ENCODE assay signal across 8 mouse cellular contexts in the genomic region with DNA sequence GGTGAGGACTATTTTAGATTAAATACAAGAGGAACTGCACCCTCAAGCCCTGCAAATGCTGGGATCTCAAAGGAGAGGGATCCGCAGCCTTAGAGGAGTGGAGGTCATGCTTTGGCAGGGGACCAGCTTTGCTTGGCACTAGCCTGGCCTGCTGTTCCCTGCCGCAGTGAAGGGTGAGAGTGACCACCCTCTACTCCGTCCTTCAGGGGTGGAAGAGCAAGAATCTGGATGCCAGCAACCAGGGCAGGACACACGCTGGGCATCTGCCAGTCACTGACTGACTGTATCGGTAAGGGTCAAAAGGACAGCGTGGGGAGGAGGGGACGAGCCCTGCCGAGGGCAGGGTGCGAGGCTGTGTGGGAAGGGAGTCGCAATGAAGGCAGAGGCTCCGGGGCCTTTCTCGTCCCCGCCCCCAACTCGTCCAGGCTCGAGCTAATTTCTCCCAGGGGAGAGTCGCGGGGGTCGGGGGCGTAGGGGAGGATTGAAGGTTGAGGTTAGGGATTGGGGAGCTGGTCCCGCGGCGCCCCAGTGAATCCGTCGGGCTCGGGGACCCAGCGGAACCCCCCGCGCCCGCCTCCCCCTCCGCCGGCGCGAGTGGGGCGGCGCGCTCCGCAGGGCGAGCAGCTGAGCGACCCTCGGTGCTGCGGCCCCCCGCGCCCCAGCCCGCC. TPM values are rescaled to one million over a fixed set of nuclear protein-coding genes. Genes with fewer than 3 reads are reported as not detected.
A peak's percentile ranks its signal among the peaks of the same experiment; 100 is the strongest.
DNase-seq lines count a peak whose midpoint lies in the region; ATAC-seq and TF ChIP-seq lines count a peak whose summit lies in the region.

Gene Rasl10b (plus strand): TSS at position 51 of the 668 bp plus-strand sequence.

- H3K27ac ChIP-seq in gastrocnemius, adult 2 months = no peak within 1 kb of the TSS
- no peak within 1 kb of the TSS for H3K27ac ChIP-seq in embryonic facial prominence, embryonic 13.5 days
- H3K27ac ChIP-seq in hindbrain, embryonic 10.5 days = peak within 1 kb of the TSS; percentile 93
- peak within 1 kb of the TSS; percentile 59 for H3K27ac ChIP-seq in midbrain, embryonic 13.5 days

- DNase-seq in gastrocnemius, adult 2 months = peak; percentile 27
- DNase-seq in gastrocnemius, postnatal 36 days = no peak
- peak; percentile 61 for DNase-seq in adrenal gland, postnatal 14 days
- peak; percentile 60 for DNase-seq in hindbrain, embryonic 10.5 days (ENCODE audit: low spot score)
- no peak for DNase-seq in left cerebral cortex, adult 8-10 months (ENCODE audit: low spot score in 2 of 2)
- DNase-seq in spleen, postnatal 14 days (ENCODE audit: low spot score in 2 of 2) = no peak

- TF ChIP-seq CTCF in gastrocnemius, adult 2 months (IDR thresholded peaks at IDR 0.05) = no peak

- no peaks in the 10 kb centered on the region for H3K36me3 ChIP-seq in embryonic facial prominence, embryonic 13.5 days
- peaks cover 6% of the 10 kb centered on the region for H3K36me3 ChIP-seq in hindbrain, embryonic 10.5 days
- peaks cover under 1% of the 10 kb centered on the region for H3K36me3 ChIP-seq in midbrain, embryonic 13.5 days

- H3K4me1 ChIP-seq in embryonic facial prominence, embryonic 13.5 days = peaks cover 8% of the 10 kb centered on the region; the same call in 1 of the 2 replicates
- H3K4me1 ChIP-seq in hindbrain, embryonic 10.5 days (replicated peaks) = peaks cover 28% of the 10 kb centered on the region
- peaks cover 30% of the 10 kb centered on the region for H3K4me1 ChIP-seq in midbrain, embryonic 13.5 days (replicated peaks)

- H3K4me3 ChIP-seq in gastrocnemius, adult 2 months = peak within 1 kb of the TSS; percentile 71
- peak within 1 kb of the TSS; percentile 83 for H3K4me3 ChIP-seq in embryonic facial prominence, embryonic 13.5 days
- H3K4me3 ChIP-seq in hindbrain, embryonic 10.5 days = peak within 1 kb of the TSS; percentile 85
- H3K4me3 ChIP-seq in midbrain, embryonic 13.5 days (replicated peaks) = peak within 1 kb of the TSS; percentile 84

- H3K4me2 ChIP-seq in embryonic facial prominence, embryonic 13.5 days = peak within 1 kb of the TSS; percentile 93
- peak within 1 kb of the TSS; percentile 68 for H3K4me2 ChIP-seq in midbrain, embryonic 13.5 days (replicated peaks)

- peaks cover 20% of the 10 kb centered on the region for H3K27me3 ChIP-seq in embryonic facial prominence, embryonic 13.5 days
- peaks cover 23% of the 10 kb centered on the region for H3K27me3 ChIP-seq in hindbrain, embryonic 10.5 days (ENCODE audit: insufficient read depth, poor library complexity, severe bottlenecking)
- H3K27me3 ChIP-seq in midbrain, embryonic 13.5 days = no peaks in the 10 kb centered on the region

- peak; percentile 45; the same call in 1 of the 2 replicates for ATAC-seq in embryonic facial prominence, embryonic 13.5 days (ENCODE audit: insufficient number of reproducible peaks, insufficient read depth, low FRiP score, low TSS enrichment, low read depth)
- peak; percentile 88 for ATAC-seq in midbrain, embryonic 13.5 days

- intact Hi-C loops in gastrocnemius, adult 2 months (cut with DNase I) = no loop called here
- intact Hi-C loops in gastrocnemius, postnatal 36 days (cut with DNase I) = no loop called here

- 2% methylated on average over 33 of the region's 44 CpGs for WGBS in embryonic facial prominence, embryonic 13.5 days
- WGBS in hindbrain, embryonic 10.5 days = 1% methylated on average over 41 of the region's 44 CpGs
- under 1% methylated on average over 25 of the region's 44 CpGs for WGBS in midbrain, embryonic 13.5 days

- no peaks in the 10 kb centered on the region for H3K9me3 ChIP-seq in embryonic facial prominence, embryonic 13.5 days
- H3K9me3 ChIP-seq in hindbrain, embryonic 10.5 days = no peaks in the 10 kb centered on the region
- no peaks in the 10 kb centered on the region for H3K9me3 ChIP-seq in midbrain, embryonic 13.5 days

- peak within 1 kb of the TSS; percentile 84 for H3K9ac ChIP-seq in embryonic facial prominence, embryonic 13.5 days
- H3K9ac ChIP-seq in midbrain, embryonic 13.5 days (replicated peaks) = peak within 1 kb of the TSS; percentile 92

RNA-seq across cellular contexts. Expression of gene Rasl10b, which starts in this region (rescaled TPM):
- under 1 TPM; 0.36 to 0.50 TPM for total RNA-seq in gastrocnemius, adult 2 months (2021)
- under 1 TPM; 0.37 to 0.43 TPM for total RNA-seq in gastrocnemius, postnatal 36 days (2021)
- 10.2 and 10.3 TPM in 2 replicates for total RNA-seq in adrenal gland, postnatal 14 days (2021)
- polyA plus RNA-seq in embryonic facial prominence, embryonic 13.5 days (2015; fragmentation: Nextera tagmentation; extraction: Ambion mirVana) = 3.5 and 3.9 TPM in 2 replicates
- polyA plus RNA-seq in hindbrain, embryonic 10.5 days (2016; fragmentation: Nextera tagmentation; extraction: Ambion mirVana) = 4.3 and 11.1 TPM in 2 replicates
- 100 to 1,000 TPM; 253 to 298 (median 277) TPM for total RNA-seq in left cerebral cortex, adult 8-10 months (2022)
- polyA plus RNA-seq in midbrain, embryonic 13.5 days (2015; fragmentation: Nextera tagmentation; extraction: Ambion mirVana) = 12.0 and 21.1 TPM in 2 replicates

Comparison
In these comparisons a context has a peak if more than half of its experiments do, and no peak if none do; other contexts are left out.
1. RNA of gene Rasl10b (total RNA-seq): 253 to 298 TPM in left cerebral cortex, adult 8-10 months; 10.2 to 10.3 TPM in adrenal gland, postnatal 14 days, 0.36 to 0.50 TPM in gastrocnemius, adult 2 months and 0.37 to 0.43 TPM in gastrocnemius, postnatal 36 days; every median in the first group is over 10 times any median in the second.
2. Peak in DNase-seq and H3K4me3 ChIP-seq in gastrocnemius, adult 2 months; RNA of the gene not detected or under 1 TPM.
3. DNase-seq: peak in adrenal gland, postnatal 14 days (single experiment) and hindbrain, embryonic 10.5 days (single experiment); none in gastrocnemius, postnatal 36 days (0 of 2), left cerebral cortex, adult 8-10 months (0 of 2) and spleen, postnatal 14 days (0 of 2).
4. H3K27ac ChIP-seq: peak in hindbrain, embryonic 10.5 days (single experiment) and midbrain, embryonic 13.5 days (single experiment); none in gastrocnemius, adult 2 months (single experiment) and embryonic facial prominence, embryonic 13.5 days (single experiment).
5. Peak in every context shown above with its lines, with median percentiles within 50 percentile points of each other: H3K4me3 ChIP-seq.